Mouse (Mus musculus): ENCODE results near the gene Tenm3. TPM values are rescaled to one million over a fixed set of nuclear protein-coding genes. Genes with fewer than 3 reads are reported as not detected.

The Tenm3 gene
- total RNA-seq, 4 experiments from 2014 or later, result 4.5 to 9.7 (median 7.0) TPM

GRCm38 (mm10) chr8:48259832-48260231 is 583.9 kb downstream of the Tenm3 start:
- DNase-seq, result no peak

- DNase-seq, result no peak
Observed at GRCm38 (mm10) chr8:48243876-48244275, 599.9 kb downstream of the Tenm3 start.

GRCm38 (mm10) chr8:48240917-48241531 is 602.7 kb downstream of the Tenm3 start:
- no peak for DNase-seq

- DNase-seq, result no peak
Observed at GRCm38 (mm10) chr8:48236968-48237367, 606.8 kb downstream of the Tenm3 start.

GRCm38 (mm10) chr8:48232927-48233326 is 610.8 kb downstream of the Tenm3 start:
- no peak for DNase-seq

- no peak for DNase-seq
Observed at GRCm38 (mm10) chr8:48231882-48232281, 611.9 kb downstream of the Tenm3 start.

GRCm38 (mm10) chr8:48231389-48231788 is 612.4 kb downstream of the Tenm3 start:
- DNase-seq, result no peak

GRCm38 (mm10) chr8:48228676-48229075 is 615.1 kb downstream of the Tenm3 start:
- no peak for DNase-seq

GRCm38 (mm10) chr8:48224753-48225152 is 619.0 kb downstream of the Tenm3 start:
- DNase-seq, result no peak

GRCm38 (mm10) chr8:48222429-48222769 is 621.4 kb downstream of the Tenm3 start:
- peak; percentile 57 for DNase-seq

- no peak for DNase-seq
Observed at GRCm38 (mm10) chr8:48221724-48222428, 621.9 kb downstream of the Tenm3 start.

- no peak for DNase-seq
Observed at GRCm38 (mm10) chr8:48221304-48221703, 622.4 kb downstream of the Tenm3 start.

GRCm38 (mm10) chr8:48220529-48221181 is 623.1 kb downstream of the Tenm3 start:
- no peak for DNase-seq

GRCm38 (mm10) chr8:48215071-48215501 is 628.7 kb downstream of the Tenm3 start:
- DNase-seq, result no peak

GRCm38 (mm10) chr8:48214386-48214785 is 629.4 kb downstream of the Tenm3 start:
- DNase-seq, result no peak

- no peak for DNase-seq
Observed at GRCm38 (mm10) chr8:48211931-48212330, 631.8 kb downstream of the Tenm3 start.

GRCm38 (mm10) chr8:48207567-48207966 is 636.2 kb downstream of the Tenm3 start:
- DNase-seq, result no peak

- DNase-seq, result no peak
Observed at GRCm38 (mm10) chr8:48206922-48207321, 636.8 kb downstream of the Tenm3 start.

GRCm38 (mm10) chr8:48204838-48205345 is 638.9 kb downstream of the Tenm3 start:
- DNase-seq, result no peak

GRCm38 (mm10) chr8:48204114-48204837 is 639.5 kb downstream of the Tenm3 start:
- DNase-seq, result no peak

- DNase-seq, result no peak
Observed at GRCm38 (mm10) chr8:48203611-48204010, 640.1 kb downstream of the Tenm3 start.

- DNase-seq, result no peak
Observed at GRCm38 (mm10) chr8:48203161-48203560, 640.6 kb downstream of the Tenm3 start.

- DNase-seq, result no peak
Observed at GRCm38 (mm10) chr8:48202632-48203031, 641.1 kb downstream of the Tenm3 start.
